ENCODE assay signal across 15 mouse cellular contexts in genomic region chr10:114871201-114871600, GRCm38 (mm10).
DNase-seq lines count a peak whose midpoint lies in the region; ATAC-seq lines count a peak whose summit lies in the region.
"Had no signal": no experiment of that assay in that cellular context is flagged by ENCODE, and none has a peak within 500 bp of the region (broad histone marks: within the 10 kb centered on the region; RNA-seq: fewer than 3 reads in every experiment).

No protein-coding gene starts in this region.

- no peak overlapping the region for H3K27ac ChIP-seq in forebrain, embryonic 14.5 days (ENCODE audit: low read depth, low read length)
- H3K27ac ChIP-seq in forebrain, embryonic 12.5 days = no peak overlapping the region
- H3K27ac ChIP-seq: heart, adult 2 months; liver, embryonic 12.5 days; midbrain, embryonic 12.5 days; stomach, embryonic 15.5 days had no signal

- no peak for ATAC-seq in forebrain, embryonic 14.5 days
- ATAC-seq in forebrain, embryonic 12.5 days (ENCODE audit: low FRiP score) = no peak
- ATAC-seq: activated CD4-positive, CD25-positive, alpha-beta regulatory T cell, adult 4 months; liver, embryonic 12.5 days had no signal

- H3K9ac ChIP-seq in forebrain, embryonic 14.5 days (ENCODE audit: low read length) = no peak overlapping the region
- no peak overlapping the region for H3K9ac ChIP-seq in forebrain, embryonic 12.5 days
- H3K9ac ChIP-seq: liver, embryonic 12.5 days; midbrain, embryonic 12.5 days; stomach, embryonic 15.5 days had no signal

- no peak overlapping the region for H3K4me3 ChIP-seq in forebrain, embryonic 14.5 days (ENCODE audit: low read depth, low read length)
- H3K4me3 ChIP-seq in forebrain, embryonic 12.5 days (replicated peaks) = no peak overlapping the region
- H3K4me3 ChIP-seq: heart, adult 2 months; liver, embryonic 12.5 days; midbrain, embryonic 12.5 days; stomach, embryonic 15.5 days had no signal

- H3K4me2 ChIP-seq in forebrain, embryonic 14.5 days (ENCODE audit: low read length) = no peak overlapping the region
- H3K4me2 ChIP-seq in forebrain, embryonic 12.5 days = no peak overlapping the region
- H3K4me2 ChIP-seq: liver, embryonic 12.5 days; midbrain, embryonic 12.5 days; stomach, embryonic 15.5 days had no signal

- no peaks in the 10 kb centered on the region for H3K4me1 ChIP-seq in forebrain, embryonic 14.5 days (ENCODE audit: control insufficient read depth, insufficient read depth, low read length)
- no peaks in the 10 kb centered on the region for H3K4me1 ChIP-seq in forebrain, embryonic 12.5 days
- H3K4me1 ChIP-seq: liver, embryonic 12.5 days; midbrain, embryonic 12.5 days; stomach, embryonic 15.5 days had no signal

- H3K9me3 ChIP-seq in forebrain, embryonic 14.5 days (replicated peaks; ENCODE audit: control insufficient read depth, low read length) = no peaks in the 10 kb centered on the region
- no peaks in the 10 kb centered on the region for H3K9me3 ChIP-seq in forebrain, embryonic 12.5 days
- H3K9me3 ChIP-seq: liver, embryonic 12.5 days; midbrain, embryonic 12.5 days; stomach, embryonic 15.5 days had no signal

- no peaks in the 10 kb centered on the region for H3K36me3 ChIP-seq in forebrain, embryonic 14.5 days (ENCODE audit: control insufficient read depth, insufficient read depth, low read length)
- no peaks in the 10 kb centered on the region for H3K36me3 ChIP-seq in forebrain, embryonic 12.5 days (replicated peaks)
- H3K36me3 ChIP-seq: liver, embryonic 12.5 days; midbrain, embryonic 12.5 days; stomach, embryonic 15.5 days had no signal

- no peaks in the 10 kb centered on the region for H3K27me3 ChIP-seq in forebrain, embryonic 14.5 days (replicated peaks; ENCODE audit: control insufficient read depth, insufficient read depth, low read length)
- no peaks in the 10 kb centered on the region for H3K27me3 ChIP-seq in forebrain, embryonic 12.5 days
- H3K27me3 ChIP-seq: liver, embryonic 12.5 days; midbrain, embryonic 12.5 days; stomach, embryonic 15.5 days had no signal

- DNase-seq in forebrain, embryonic 14.5 days (ENCODE audit: low spot score) = peak; percentile 8
- peak; percentile 14 for DNase-seq in kidney, postnatal 10 days
- no peak for DNase-seq in kidney, postnatal 14 days
- peak; percentile 15 to 22 for DNase-seq in layer of hippocampus, postnatal 25 days (ENCODE audit: extremely low spot score in 1 of 2, low spot score in 1 of 2)
- DNase-seq in right cerebral cortex, postnatal 14 days = peak; percentile 15
- no peak for DNase-seq in spleen, postnatal 36 days (ENCODE audit: low spot score in 2 of 2)
- no peak for DNase-seq in lung, postnatal 14 days
- DNase-seq: heart, adult 2 months; kidney, adult 9 months; lung, postnatal 10 days had no signal

- WGBS in forebrain, embryonic 14.5 days = 80% methylated on average over 2 of the region's 2 CpGs
- WGBS in forebrain, embryonic 12.5 days = 84% methylated on average over 2 of the region's 2 CpGs

Comparison
In these comparisons a context has a peak if more than half of its experiments do, and no peak if none do; other contexts are left out.
1. DNase-seq: peak in forebrain, embryonic 14.5 days (single experiment), kidney, postnatal 10 days (single experiment), layer of hippocampus, postnatal 25 days (2 of 2) and right cerebral cortex, postnatal 14 days (single experiment); none in kidney, postnatal 14 days (single experiment), spleen, postnatal 36 days (0 of 2) and lung, postnatal 14 days (single experiment).